ENCODE assay signal across 13 mouse cellular contexts in genomic region chr16:23272521-23273230, GRCm38 (mm10). TPM values are rescaled to one million over a fixed set of nuclear protein-coding genes. Genes with fewer than 3 reads are reported as not detected.
DNase-seq lines count a peak whose midpoint lies in the region; ATAC-seq lines count a peak whose summit lies in the region.
"Had no signal": no experiment of that assay in that cellular context is flagged by ENCODE, and none has a peak within 500 bp of the region (broad histone marks: within the 10 kb centered on the region; RNA-seq: fewer than 3 reads in every experiment).

No protein-coding gene starts in this region.

- H3K4me1 ChIP-seq in heart, embryonic 10.5 days: peaks cover 51% of the 10 kb centered on the region
- H3K4me1 ChIP-seq in heart, embryonic 11.5 days (ENCODE audit: control insufficient read depth, insufficient read depth, low read length): peaks cover 28% of the 10 kb centered on the region
- H3K4me1 ChIP-seq in midbrain, embryonic 11.5 days (ENCODE audit: control insufficient read depth, insufficient read depth, low read length): peaks cover 33% of the 10 kb centered on the region
- peaks cover 54% of the 10 kb centered on the region for H3K4me1 ChIP-seq in midbrain, embryonic 13.5 days (replicated peaks)

- no peak overlapping the region for H3K9ac ChIP-seq in heart, embryonic 11.5 days (ENCODE audit: low read depth, low read length)
- H3K9ac ChIP-seq in midbrain, embryonic 11.5 days (ENCODE audit: low read length): no peak overlapping the region
- no peak overlapping the region for H3K9ac ChIP-seq in midbrain, embryonic 13.5 days (replicated peaks)

- WGBS in heart, embryonic 10.5 days: 67% methylated on average over 9 of the region's 9 CpGs
- WGBS in heart, embryonic 11.5 days (ENCODE audit: insufficient replicate concordance): 65% methylated on average over 9 of the region's 9 CpGs
- 59% methylated on average over 9 of the region's 9 CpGs for WGBS in midbrain, embryonic 11.5 days
- 55% methylated on average over 9 of the region's 9 CpGs for WGBS in midbrain, embryonic 13.5 days

- no peaks in the 10 kb centered on the region for H3K9me3 ChIP-seq in heart, embryonic 10.5 days
- H3K9me3 ChIP-seq in heart, embryonic 11.5 days (replicated peaks; ENCODE audit: control insufficient read depth, low read length): no peaks in the 10 kb centered on the region
- no peaks in the 10 kb centered on the region for H3K9me3 ChIP-seq in midbrain, embryonic 11.5 days (ENCODE audit: control insufficient read depth, low read length)
- no peaks in the 10 kb centered on the region for H3K9me3 ChIP-seq in midbrain, embryonic 13.5 days
- H3K9me3 ChIP-seq: megakaryocyte, embryonic 14.5 days had no signal

- H3K4me3 ChIP-seq in heart, embryonic 10.5 days: no peak overlapping the region
- no peak overlapping the region for H3K4me3 ChIP-seq in heart, embryonic 11.5 days (ENCODE audit: low read depth, low read length)
- H3K4me3 ChIP-seq in midbrain, embryonic 11.5 days (ENCODE audit: low read depth, low read length): no peak overlapping the region
- H3K4me3 ChIP-seq in midbrain, embryonic 13.5 days (replicated peaks): no peak overlapping the region
- H3K4me3 ChIP-seq: megakaryocyte, embryonic 14.5 days had no signal

- H3K27ac ChIP-seq in heart, embryonic 10.5 days: 0 out of 2 replicates have a peak overlapping the region, but pooled peaks have one; percentile 0
- H3K27ac ChIP-seq in heart, embryonic 11.5 days (ENCODE audit: low read depth, low read length): no peak overlapping the region
- no peak overlapping the region for H3K27ac ChIP-seq in midbrain, embryonic 11.5 days (ENCODE audit: low read depth, low read length)
- H3K27ac ChIP-seq in midbrain, embryonic 13.5 days: no peak overlapping the region

- H3K4me2 ChIP-seq in heart, embryonic 11.5 days: no peak overlapping the region
- H3K4me2 ChIP-seq in midbrain, embryonic 11.5 days: no peak overlapping the region
- H3K4me2 ChIP-seq in midbrain, embryonic 13.5 days (replicated peaks): no peak overlapping the region

- DNase-seq in heart, embryonic 10.5 days (ENCODE audit: low spot score): no peak
- DNase-seq in midbrain, embryonic 11.5 days (ENCODE audit: low spot score, missing footprints): peak; percentile 82
- DNase-seq in brain, adult 2 months (ENCODE audit: low read depth, low spot score): peak; percentile 78
- DNase-seq in telencephalon, adult 2 months (ENCODE audit: low read depth, low spot score): peak; percentile 38
- DNase-seq in urinary bladder, adult 2 months (ENCODE audit: low spot score): no peak
- DNase-seq: embryo, embryonic 11 days; gastrocnemius, postnatal 25 days; layer of hippocampus, postnatal 36 days; right cerebral cortex, postnatal 25 days had no signal

- 0 out of 2 replicates have a peak, but pooled peaks cover 2% of the 10 kb centered on the region for H3K36me3 ChIP-seq in heart, embryonic 10.5 days
- no peaks in the 10 kb centered on the region for H3K36me3 ChIP-seq in heart, embryonic 11.5 days (ENCODE audit: control insufficient read depth, insufficient read depth, low read length)
- no peaks in the 10 kb centered on the region for H3K36me3 ChIP-seq in midbrain, embryonic 11.5 days (ENCODE audit: control insufficient read depth, insufficient read depth, low read length)
- no peaks in the 10 kb centered on the region; the same call in 1 of the 2 replicates for H3K36me3 ChIP-seq in midbrain, embryonic 13.5 days

- H3K27me3 ChIP-seq in heart, embryonic 10.5 days (ENCODE audit: insufficient read depth, poor library complexity, severe bottlenecking): peaks cover 21% of the 10 kb centered on the region
- 0 out of 2 replicates have a peak, but pooled peaks cover 2% of the 10 kb centered on the region for H3K27me3 ChIP-seq in heart, embryonic 11.5 days (ENCODE audit: control insufficient read depth, insufficient read depth, low read length)
- no peaks in the 10 kb centered on the region; the same call in 1 of the 2 replicates for H3K27me3 ChIP-seq in midbrain, embryonic 11.5 days (ENCODE audit: control insufficient read depth, insufficient read depth, low read length)
- no peaks in the 10 kb centered on the region for H3K27me3 ChIP-seq in midbrain, embryonic 13.5 days

- ATAC-seq in heart, embryonic 11.5 days (replicated peaks; ENCODE audit: insufficient number of reproducible peaks, low FRiP score, low TSS enrichment): no peak
- ATAC-seq in midbrain, embryonic 11.5 days (ENCODE audit: low FRiP score): no peak
- ATAC-seq in midbrain, embryonic 13.5 days: no peak
- no peak for ATAC-seq in cerebellum, adult (ENCODE audit: insufficient number of reproducible peaks, low FRiP score, low TSS enrichment)

RNA-seq across cellular contexts. Expression of gene St6gal1, which starts 48.1 kb away (rescaled TPM):
- 11.2 and 18.0 TPM in 2 replicates for polyA plus RNA-seq in heart, embryonic 10.5 days (2016; fragmentation: Nextera tagmentation; extraction: Ambion mirVana)
- polyA plus RNA-seq in heart, embryonic 11.5 days (2014; fragmentation: Nextera tagmentation; extraction: Ambion mirVana): 16.3 and 18.5 TPM in 2 replicates
- 31.8 and 34.1 TPM in 2 replicates for polyA plus RNA-seq in midbrain, embryonic 11.5 days (2014; fragmentation: Nextera tagmentation; extraction: Ambion mirVana)
- polyA plus RNA-seq in midbrain, embryonic 13.5 days (2015; fragmentation: Nextera tagmentation; extraction: Ambion mirVana): 43.1 and 44.5 TPM in 2 replicates
- 8.1 and 8.8 TPM in 2 replicates for polyA plus RNA-seq in urinary bladder, adult 2 months (2012; rRNA removed)

Comparison
In these comparisons a context has a peak if more than half of its experiments do, and no peak if none do; other contexts are left out.
1. DNase-seq: peak in midbrain, embryonic 11.5 days (single experiment), brain, adult 2 months (single experiment) and telencephalon, adult 2 months (single experiment); none in heart, embryonic 10.5 days (single experiment) and urinary bladder, adult 2 months (single experiment).